Mouse (Mus musculus) forebrain, embryonic 14.5 days (tissue): ENCODE results near the gene Nvl. TPM values are rescaled to one million over a fixed set of nuclear protein-coding genes. Genes with fewer than 3 reads are reported as not detected.

Experiments used
- ATAC-seq: fragments of 200-750 bp; cut with Nextera tagmentation; 2 replicates; pipeline ENCODE4 v1.8.0; 2017; ENCODE audit warnings: mild to moderate bottlenecking, moderate library complexity
- DNase-seq: peaks from one replicate; pipeline ENCODE4 v3.0.0-alpha.2; 2015; ENCODE audit warnings: low spot score
- H3K27ac ChIP-seq: fragments of 300-500 bp; sonication (generic); 2 replicates; pipeline ENCODE4 v1.5.1; 2014; ENCODE audit warnings: low read depth, mild to moderate bottlenecking, control low read depth, low read length, moderate library complexity
- H3K27me3 ChIP-seq: fragments of 300-500 bp; sonication (generic); replicated peaks from 2 replicates; pipeline ENCODE4 v1.6.1; 2014; ENCODE audit warnings: low read length, control low read depth, mixed read lengths; ENCODE audit not compliant: control insufficient read depth, insufficient read depth
- H3K36me3 ChIP-seq: fragments of 300-500 bp; sonication (generic); 2 replicates; pipeline ENCODE4 v1.6.1; 2014; ENCODE audit warnings: low read length, control low read depth; ENCODE audit not compliant: control insufficient read depth, insufficient read depth
- H3K4me1 ChIP-seq: fragments of 300-500 bp; sonication (generic); 2 replicates; pipeline ENCODE4 v1.6.1; 2014; ENCODE audit warnings: antibody characterized with exemption, low read length, control low read depth; ENCODE audit not compliant: control insufficient read depth, insufficient read depth
- H3K4me2 ChIP-seq: fragments of 300-500 bp; sonication (generic); 2 replicates; pipeline ENCODE4 v1.6.1; 2014; ENCODE audit warnings: mild to moderate bottlenecking, control low read depth, low read length
- H3K4me3 ChIP-seq: fragments of 300-500 bp; sonication (generic); 2 replicates; pipeline ENCODE4 v1.5.1; 2014; ENCODE audit warnings: low read depth, low read length, control low read depth
- H3K9ac ChIP-seq: fragments of 300-500 bp; sonication (generic); 2 replicates; pipeline ENCODE4 v1.6.1; 2014; ENCODE audit warnings: mild to moderate bottlenecking, low read length, control low read depth, moderate library complexity
- H3K9me3 ChIP-seq: fragments of 300-500 bp; sonication (generic); replicated peaks from 2 replicates; pipeline ENCODE4 v1.6.1; 2016; ENCODE audit warnings: low read length, control low read depth, mixed read lengths; ENCODE audit not compliant: control insufficient read depth
- WGBS: fragments of 180-500 bp; shearing (Covaris S2); extraction: QIAGEN DNeasy Blood & Tissue Kit; methylation state at CpG from one replicate; pipeline ENCODE4 v1.1.7; 2014; 5-methylcytosine and 5-hydroxymethylcytosine counted together
- polyA plus RNA-seq: library from polyadenylated mRNA; unstranded; fragments of >200 nt; fragmentation: Nextera tagmentation; extraction: Ambion mirVana; gene quantifications from 2 replicates; pipeline ENCODE4 v1.2.1, GENCODE M21; 2014

Gene Nvl
- 28.8 and 34.1 TPM in 2 replicates for polyA plus RNA-seq

GRCm38 (mm10) chr1:181143950-181144836, at the start of gene Nvl, which contains the start of gene Cnih4:
Nvl (minus strand) TSS chr1:181144204.
Cnih4 (plus strand) TSS chr1:181144693.
- under 1% methylated on average over 52 of the region's 52 CpGs for WGBS

GRCm38 (mm10) chr1:181188925-181189324, 44.9 kb upstream of the Nvl start:
- no peaks in the 10 kb centered on the region for H3K9me3 ChIP-seq
- no peak for ATAC-seq

More at GRCm38 (mm10) chr1:181143950-181144836, at the start of gene Nvl, which contains the start of gene Cnih4:
- DNase-seq, result peak; percentile 99
- peak within 1 kb of the TSS; percentile 72 for H3K27ac ChIP-seq
- H3K27me3 ChIP-seq, result no peaks in the 10 kb centered on the region
- H3K4me3 ChIP-seq, result peak within 1 kb of the TSS; percentile 76
- peak; percentile 99 for ATAC-seq
- H3K9ac ChIP-seq, result peak within 1 kb of the TSS; percentile 81
- H3K36me3 ChIP-seq, result peaks cover 24% of the 10 kb centered on the region
- peak within 1 kb of the TSS; percentile 72 for H3K4me2 ChIP-seq
- no peaks in the 10 kb centered on the region for H3K9me3 ChIP-seq
- H3K4me1 ChIP-seq, result peaks cover 10% of the 10 kb centered on the region

GRCm38 (mm10) chr1:181170210-181170609, 26.2 kb upstream of the Nvl start:
- H3K9ac ChIP-seq, result no peak overlapping the region
- no peak overlapping the region for H3K27ac ChIP-seq
- H3K4me1 ChIP-seq, result no peaks in the 10 kb centered on the region
- no peak overlapping the region for H3K4me2 ChIP-seq
- ATAC-seq (no peak), DNase-seq (no peak)
- no peak overlapping the region for H3K4me3 ChIP-seq
- no peaks in the 10 kb centered on the region for H3K27me3 ChIP-seq
- H3K36me3 ChIP-seq, result peaks cover 64% of the 10 kb centered on the region
- H3K9me3 ChIP-seq, result no peaks in the 10 kb centered on the region
- WGBS, result 91% methylated on average over 8 of the region's 8 CpGs

More at GRCm38 (mm10) chr1:181188925-181189324, 44.9 kb upstream of the Nvl start:
- Histone ChIP-seq H3K36me3 (peaks cover 86% of the 10 kb centered on the region), H3K27me3 (no peaks in the 10 kb centered on the region), H3K4me1 (no peaks in the 10 kb centered on the region), H3K4me3 (no peak overlapping the region), H3K9ac (no peak overlapping the region), H3K27ac (no peak overlapping the region), H3K4me2 (no peak overlapping the region)
- 95% methylated on average over 4 of the region's 4 CpGs for WGBS
- no peak for DNase-seq

GRCm38 (mm10) chr1:181168377-181168776, 24.4 kb upstream of the Nvl start:
- Histone ChIP-seq H3K9me3 (no peaks in the 10 kb centered on the region), H3K27me3 (no peaks in the 10 kb centered on the region), H3K27ac (no peak overlapping the region), H3K4me2 (no peak overlapping the region), H3K9ac (no peak overlapping the region), H3K4me3 (no peak overlapping the region), H3K4me1 (no peaks in the 10 kb centered on the region), H3K36me3 (peaks cover 68% of the 10 kb centered on the region)
- WGBS, result 86% methylated on average over 3 of the region's 3 CpGs
- no peak for ATAC-seq
- DNase-seq, result no peak

- no peaks in the 10 kb centered on the region for H3K4me1 ChIP-seq
- no peak for DNase-seq
- 75% methylated on average over 2 of the region's 2 CpGs for WGBS
- H3K9me3 ChIP-seq, result no peaks in the 10 kb centered on the region
- peaks cover 74% of the 10 kb centered on the region for H3K36me3 ChIP-seq
- no peaks in the 10 kb centered on the region for H3K27me3 ChIP-seq
- H3K4me2 ChIP-seq, result no peak overlapping the region
- no peak overlapping the region for H3K27ac ChIP-seq
- no peak overlapping the region for H3K9ac ChIP-seq
- ATAC-seq, result no peak
- H3K4me3 ChIP-seq, result no peak overlapping the region
Measured at GRCm38 (mm10) chr1:181167816-181168215, 23.8 kb upstream of the Nvl start.

- 35% methylated on average over 5 of the region's 5 CpGs for WGBS
- DNase-seq, result peak; percentile 16
Measured at GRCm38 (mm10) chr1:181151541-181151940, 7.5 kb upstream of the Nvl start.

GRCm38 (mm10) chr1:181150827-181151534, 7.0 kb upstream of the Nvl start:
- H3K4me1 ChIP-seq, result peaks cover 11% of the 10 kb centered on the region
- peak overlapping the region; percentile 94 for H3K27ac ChIP-seq
- H3K36me3 ChIP-seq, result peaks cover 21% of the 10 kb centered on the region
- peak; percentile 94 for ATAC-seq
- peak overlapping the region; percentile 93 for H3K9ac ChIP-seq
- DNase-seq, result peak; percentile 96
- peak overlapping the region; percentile 94 for H3K4me3 ChIP-seq
- no peaks in the 10 kb centered on the region for H3K27me3 ChIP-seq
- peak overlapping the region; percentile 71 for H3K4me2 ChIP-seq
- WGBS, result under 1% methylated on average over 40 of the region's 59 CpGs
- H3K9me3 ChIP-seq, result no peaks in the 10 kb centered on the region

More at GRCm38 (mm10) chr1:181151541-181151940, 7.5 kb upstream of the Nvl start:
- H3K9me3 ChIP-seq, result no peaks in the 10 kb centered on the region
- peaks cover 25% of the 10 kb centered on the region for H3K36me3 ChIP-seq
- H3K4me2 ChIP-seq, result peak overlapping the region; percentile 71
- peak overlapping the region; percentile 94; the same call in 1 of the 2 replicates for H3K27ac ChIP-seq
- H3K27me3 ChIP-seq, result no peaks in the 10 kb centered on the region
- no peak for ATAC-seq
- H3K9ac ChIP-seq, result peak overlapping the region; percentile 93
- H3K4me1 ChIP-seq, result peaks cover 11% of the 10 kb centered on the region
- peak overlapping the region; percentile 94 for H3K4me3 ChIP-seq

- ATAC-seq, result peak; percentile 43; the same call in 1 of the 2 replicates
- WGBS, result 70% methylated on average over 3 of the region's 3 CpGs
Measured at GRCm38 (mm10) chr1:181150431-181150826, 6.4 kb upstream of the Nvl start.

More at GRCm38 (mm10) chr1:181150431-181150826, 6.4 kb upstream of the Nvl start:
- Histone ChIP-seq H3K27ac (no peak overlapping the region), H3K36me3 (peaks cover 15% of the 10 kb centered on the region), H3K4me1 (peaks cover 11% of the 10 kb centered on the region), H3K4me2 (no peak overlapping the region), H3K9ac (no peak overlapping the region), H3K27me3 (no peaks in the 10 kb centered on the region), H3K9me3 (no peaks in the 10 kb centered on the region), H3K4me3 (peak overlapping the region; percentile 94; the same call in 1 of the 2 replicates)
- no peak for DNase-seq
